Mouse (Mus musculus) left cerebral cortex, postnatal 10 days (tissue): ENCODE measurements at regions not wholly inside any gene's neighbourhood (a gene's known extent, or its start where the extent isn't known, plus 50 kb on each side); places are given as distances from the start of the nearest gene placed in this dataset.

ENCODE experiments used
- DNase-seq, 2 experiments: peaks; one replicate each; pipeline ENCODE4 v3.0.0; 2021 to 2022; ENCODE audit warnings: low spot score in 2 of 2, mixed read lengths in 1 of 2; ENCODE audit errors: extremely low spot score in 1 of 2
- intact Hi-C: fragments of 180-260 bp; cut with DNase I; formaldehyde crosslinking; loops from one replicate; pipeline ENCODE4 v1.15.1; 2025

DNA sequence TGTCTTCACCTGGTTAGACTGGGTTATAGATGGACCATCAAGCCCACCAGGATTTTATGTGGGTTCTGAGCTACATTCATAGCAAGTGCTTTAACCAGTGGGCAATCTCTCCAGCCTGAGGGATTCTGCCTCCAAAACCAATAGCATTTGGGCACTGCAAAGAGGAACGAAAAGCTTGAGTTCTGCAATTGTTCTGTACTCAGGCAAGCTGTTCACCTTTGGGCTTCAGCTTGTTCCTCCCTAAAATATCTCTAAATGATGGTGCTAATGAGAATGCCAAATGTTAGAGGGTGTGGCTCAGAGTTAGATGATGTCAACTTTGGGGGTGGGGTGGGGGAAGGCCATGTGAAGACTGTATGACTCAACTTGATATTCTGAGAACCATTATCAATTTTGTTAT lies 54.8 kb upstream of the Foxk1 start:
- intact Hi-C loops = no loop called here

DNA sequence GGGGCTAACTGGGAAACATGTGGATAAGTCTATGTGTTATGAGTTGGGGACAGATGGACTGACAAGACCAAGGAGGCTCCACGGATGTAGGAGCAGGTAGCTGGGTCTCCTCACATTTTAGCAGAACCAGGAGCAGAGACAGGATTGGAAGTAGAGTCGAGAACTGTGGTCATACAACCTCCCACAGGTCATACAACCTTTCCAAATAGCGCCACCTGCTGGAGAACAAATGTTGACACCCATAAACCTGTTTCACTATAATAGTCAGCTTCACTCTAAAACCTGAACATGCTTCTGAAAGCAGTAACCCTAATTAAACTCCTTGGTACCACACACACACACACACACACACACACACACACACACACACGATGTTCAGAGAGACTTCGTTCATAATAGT lies 50.7 kb upstream of the Foxk1 start:
- intact Hi-C loops = no loop called here
- DNase-seq = no peak

More for the DNA sequence above, 54.8 kb upstream of the Foxk1 start:
- no peak for DNase-seq
